Mouse (Mus musculus) c-Kit-positive CD71-negative TER-119-negative erythroid progenitor cells, embryonic 14.5 days (primary cell): ENCODE measurements around the gene Tenm2.
A peak's percentile ranks its signal among the peaks of the same experiment; 100 is the strongest.

ENCODE experiments used
- DNase-seq: peaks from one replicate; pipeline ENCODE4 v3.0.0-alpha.2; 2013; ENCODE audit warnings: low read depth

Tenm2 gene

DNA sequence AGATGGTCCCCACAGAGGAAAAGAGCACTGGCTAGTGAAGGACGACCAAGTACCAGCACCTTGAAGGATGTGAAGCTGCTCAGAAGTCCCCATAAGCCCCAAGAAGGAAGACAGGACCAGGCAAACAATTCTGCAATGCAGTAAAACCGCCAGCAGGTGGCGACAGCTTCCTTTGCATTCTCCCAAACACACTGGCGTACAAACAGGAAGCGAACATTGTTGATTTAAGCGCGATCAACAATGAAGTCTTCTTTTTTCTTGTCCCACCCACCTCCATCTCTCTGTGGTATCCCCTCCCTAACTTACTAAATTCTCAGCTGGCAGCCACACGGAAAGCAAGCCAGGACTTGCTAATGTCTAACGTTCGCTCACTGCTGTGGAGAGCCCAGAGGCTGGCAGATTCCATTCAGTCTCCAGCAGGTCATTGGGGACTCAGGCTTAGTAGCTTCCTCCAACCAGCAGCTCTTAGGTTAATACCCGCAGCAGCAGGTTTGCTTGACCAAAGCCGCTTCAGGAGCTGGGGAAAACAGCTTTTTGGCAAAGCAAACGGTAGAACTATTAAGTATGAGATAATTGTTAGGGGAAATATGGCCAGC is 1190.0 kb downstream of the Tenm2 start:
- DNase-seq: peak; percentile 60

DNA sequence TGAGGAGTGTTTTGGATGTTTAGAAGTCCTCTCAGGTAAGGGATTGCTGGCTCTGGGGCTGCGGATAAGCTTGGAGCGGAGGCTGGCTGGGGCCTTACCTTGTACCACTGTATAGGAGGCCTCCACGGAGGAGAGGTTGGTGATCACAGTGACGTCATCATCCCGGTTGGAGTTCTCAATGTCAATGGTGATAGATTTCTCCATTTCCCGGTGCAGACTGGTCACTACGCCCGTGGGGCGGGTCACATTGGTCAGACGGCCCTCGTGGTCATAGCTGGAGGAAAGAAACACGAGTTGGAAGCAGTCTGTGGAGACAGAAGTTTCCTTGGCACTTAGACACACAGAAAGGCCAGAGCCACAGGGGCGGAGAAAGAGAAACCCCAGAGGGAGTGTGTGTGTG is 1194.4 kb downstream of the Tenm2 start:
- DNase-seq: no peak

DNA sequence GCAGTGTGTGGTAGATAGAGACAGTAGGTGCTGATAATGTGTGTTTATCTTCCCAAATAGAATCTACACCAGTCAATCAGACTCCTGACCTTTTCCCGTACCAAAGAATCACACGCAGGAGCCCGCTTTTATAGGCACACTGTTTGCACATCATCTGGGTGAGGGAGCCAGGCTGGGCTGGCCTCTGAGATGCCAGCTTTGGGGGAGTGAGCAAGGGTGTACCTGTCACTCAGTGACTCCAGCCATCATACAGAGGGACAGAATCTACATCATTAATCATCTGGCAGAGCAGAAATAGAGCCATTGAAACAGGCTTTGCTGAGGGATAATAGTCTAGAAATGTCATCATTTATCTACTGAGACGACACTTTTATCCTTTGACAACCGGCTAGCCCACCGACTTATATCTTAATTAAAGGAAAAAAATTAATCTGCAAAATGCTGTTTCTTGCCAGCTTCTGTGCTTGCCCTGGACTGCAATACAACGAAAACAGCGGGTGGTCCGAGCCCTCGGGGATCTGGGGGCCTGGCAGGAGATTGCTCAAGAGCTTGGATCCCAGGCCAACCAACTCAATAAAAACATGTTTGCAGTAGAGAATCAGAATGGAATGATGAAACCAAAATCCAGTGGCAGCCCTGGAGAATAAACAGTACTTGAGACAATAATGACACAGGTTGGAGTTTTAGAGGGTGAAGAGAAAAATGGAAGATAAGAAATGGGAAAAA is 1195.1 kb downstream of the Tenm2 start:
- no peak for DNase-seq

DNA sequence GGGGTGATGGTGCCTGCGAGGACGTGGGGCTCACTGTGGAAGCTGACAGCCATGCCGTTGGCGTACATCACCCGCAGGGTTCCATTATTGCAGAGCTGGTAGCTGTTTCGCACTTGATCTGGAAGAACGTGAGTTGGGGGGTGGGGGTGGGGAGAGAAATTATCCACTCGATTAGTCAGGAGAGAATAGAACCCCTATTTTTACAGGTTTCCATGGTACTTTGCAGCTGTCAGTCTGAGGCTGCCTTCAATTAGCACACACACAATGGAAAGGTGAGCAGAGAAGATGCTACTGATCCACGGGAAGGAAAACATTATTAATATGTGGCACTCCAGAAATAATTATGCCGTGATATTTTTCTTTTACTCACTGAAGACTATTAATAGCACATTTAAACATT is 1195.9 kb downstream of the Tenm2 start:
- DNase-seq: no peak

DNA sequence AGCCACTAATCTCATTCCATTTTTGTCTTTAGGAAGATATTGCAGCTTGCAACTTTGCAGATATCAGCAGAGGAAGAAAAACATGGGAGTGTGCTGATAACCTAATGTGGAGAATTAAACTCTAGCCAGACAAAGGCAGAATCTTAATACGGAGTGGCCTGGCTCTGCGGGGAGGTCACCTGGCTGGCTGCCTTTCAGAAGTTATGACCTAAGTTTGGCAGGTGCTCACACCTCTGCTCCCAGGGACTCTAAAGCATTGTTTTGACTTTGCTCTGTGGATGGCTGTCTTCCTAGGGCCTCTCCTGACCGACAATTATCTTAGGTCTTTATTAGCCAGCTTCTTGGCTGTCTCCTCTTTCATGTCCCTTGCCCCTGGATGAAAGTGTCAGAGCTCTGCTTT is 1197.4 kb downstream of the Tenm2 start:
- no peak for DNase-seq

DNA sequence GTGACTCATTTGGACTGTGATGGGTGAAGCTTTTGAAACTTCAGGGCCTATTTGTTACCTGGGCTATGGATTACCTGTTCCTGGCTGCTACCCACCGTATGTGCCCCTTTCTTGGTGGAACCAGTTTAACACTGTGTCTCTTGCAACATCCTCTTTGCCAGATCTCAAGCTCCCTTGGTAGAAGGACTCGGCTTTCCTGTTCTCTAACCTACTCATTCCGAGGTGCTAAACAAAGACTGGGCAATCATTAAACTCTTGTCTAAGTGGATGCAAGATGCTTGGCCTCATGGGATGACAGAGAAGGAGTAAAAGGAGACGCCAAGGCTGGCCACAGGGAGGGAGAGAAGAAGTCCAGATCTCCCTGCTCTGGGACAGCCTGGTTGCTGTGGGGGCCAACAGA is 1198.5 kb downstream of the Tenm2 start:
- no peak for DNase-seq

DNA sequence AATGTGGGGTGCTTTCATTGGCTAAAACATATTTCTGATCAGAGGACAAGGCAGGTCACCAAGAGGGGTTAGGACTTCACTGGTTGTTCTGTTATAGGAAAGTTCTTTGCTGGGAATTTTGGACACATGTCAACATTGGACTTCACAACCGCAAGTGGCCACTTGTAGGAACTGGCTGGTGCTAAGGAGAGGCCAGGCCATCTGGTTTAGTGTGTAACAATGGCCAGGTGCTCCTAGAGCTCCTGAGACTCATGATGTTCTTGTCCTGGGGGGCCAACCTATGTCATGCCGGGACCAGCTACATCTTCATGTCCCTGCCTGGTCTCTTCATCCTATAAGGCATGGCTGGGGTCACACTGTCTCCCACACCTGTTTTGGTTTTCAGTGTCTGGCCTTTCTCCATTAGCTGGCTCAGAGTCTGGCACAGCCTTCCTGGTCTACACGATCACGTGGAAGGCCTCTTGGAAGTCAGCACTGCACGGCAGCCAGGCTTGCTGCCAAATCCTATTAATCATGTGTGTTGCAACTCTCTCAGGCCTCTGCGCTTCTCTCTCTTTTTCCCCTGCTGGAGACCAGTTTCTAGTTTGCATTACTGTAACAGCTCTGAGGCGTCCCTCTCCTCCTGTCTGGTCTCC is 1199.6 kb downstream of the Tenm2 start:
- no peak for DNase-seq

DNA sequence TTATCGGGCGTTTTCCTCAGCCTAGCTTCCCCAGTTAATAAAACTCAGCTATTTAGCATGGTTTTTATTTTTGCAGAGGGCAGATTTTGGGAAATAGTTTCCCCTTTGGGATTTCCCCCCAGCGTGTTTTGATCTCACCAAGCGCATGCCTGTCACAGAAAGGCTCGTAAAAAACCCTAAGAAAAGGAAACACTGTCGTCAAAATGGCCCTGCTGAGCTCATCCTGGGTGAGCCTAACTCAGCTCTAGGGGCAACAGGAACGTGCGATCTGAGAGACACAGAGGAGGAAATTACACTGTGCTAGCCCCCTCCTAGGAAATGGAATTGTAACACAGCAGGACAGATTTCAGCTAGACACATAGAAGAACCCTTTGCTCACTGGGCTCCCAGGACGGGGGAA is 1204.0 kb downstream of the Tenm2 start:
- no peak for DNase-seq

DNA sequence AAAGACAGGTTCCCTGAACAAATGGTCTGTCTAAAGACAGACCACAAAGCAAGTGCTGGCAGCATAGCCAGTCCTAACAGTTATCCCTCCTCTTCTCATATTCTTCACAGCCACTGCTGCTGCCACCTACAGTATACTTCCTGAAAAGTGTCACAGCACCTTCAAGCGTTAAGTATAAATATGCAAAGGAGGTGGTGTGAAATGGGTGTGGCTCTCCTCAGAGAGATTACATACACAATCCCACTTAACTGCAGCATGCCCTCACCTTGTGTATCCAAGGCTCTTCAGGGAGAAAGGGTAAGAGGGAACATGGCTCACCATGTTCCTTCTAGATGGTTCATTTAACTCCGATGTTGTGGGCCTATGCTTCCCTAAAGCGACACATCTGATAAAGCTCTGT is 1215.8 kb downstream of the Tenm2 start:
- no peak for DNase-seq

DNA sequence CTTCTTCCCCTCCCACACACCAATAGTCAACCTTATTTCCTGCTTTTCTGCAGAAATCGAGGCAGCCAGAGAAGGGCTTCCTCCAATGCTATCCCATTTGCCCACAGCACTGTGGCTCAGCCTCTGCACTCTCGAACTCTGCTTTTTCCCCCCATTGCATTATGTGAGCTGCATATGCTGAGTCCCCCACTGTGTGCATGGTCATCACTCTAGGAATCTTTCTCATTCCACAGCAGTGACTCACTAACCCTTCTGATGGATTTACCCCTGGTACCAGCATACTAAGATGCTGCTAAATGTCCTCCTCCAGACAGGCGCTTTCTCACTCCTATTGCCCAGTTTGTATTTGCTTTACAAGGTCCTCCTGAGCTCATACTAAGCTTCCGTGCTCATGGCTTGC is 1222.6 kb downstream of the Tenm2 start:
- DNase-seq: no peak

DNA sequence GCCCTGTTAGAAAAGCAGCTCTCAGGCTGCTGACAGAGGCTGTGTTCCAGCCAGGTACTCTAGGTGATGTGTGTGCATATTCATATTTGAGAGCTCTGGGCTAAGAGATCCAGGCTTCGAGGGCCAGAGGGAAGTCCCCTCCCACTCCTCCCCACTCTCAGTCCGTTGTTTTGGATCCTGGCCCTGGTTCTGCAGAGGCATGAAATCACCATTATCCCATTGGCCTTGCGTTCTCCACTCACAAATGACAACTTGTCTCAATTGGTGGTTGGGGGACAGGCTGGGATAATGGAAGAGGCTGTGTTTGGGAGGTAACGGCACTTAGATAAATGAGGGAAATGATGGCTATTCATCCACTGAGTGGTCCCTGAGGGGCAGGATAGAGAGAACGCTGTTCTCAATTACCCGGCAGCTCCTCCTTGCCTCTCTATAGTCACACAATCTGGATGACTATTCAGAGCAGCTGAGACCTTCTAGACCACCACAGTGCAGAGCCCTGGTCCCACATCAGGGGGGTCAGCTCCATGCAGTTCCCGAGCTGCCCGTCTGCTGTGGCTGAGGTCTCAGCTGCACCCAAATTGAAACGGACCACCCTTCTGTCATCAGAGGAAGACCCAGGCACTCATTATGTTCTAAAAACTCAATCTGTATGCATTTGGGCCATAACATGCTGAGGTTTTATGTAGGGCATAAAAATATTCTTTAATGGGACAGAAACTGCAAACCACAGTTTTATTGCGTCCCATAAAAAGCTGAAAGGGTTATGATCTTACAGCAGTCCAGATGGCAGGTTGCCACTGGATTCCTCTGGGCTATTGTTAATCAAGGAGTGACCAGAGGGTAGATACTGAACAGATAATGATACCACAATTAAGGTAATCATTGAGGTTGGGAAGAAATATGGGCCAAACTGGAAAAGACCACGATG is 1226.2 kb downstream of the Tenm2 start:
- DNase-seq: no peak

DNA sequence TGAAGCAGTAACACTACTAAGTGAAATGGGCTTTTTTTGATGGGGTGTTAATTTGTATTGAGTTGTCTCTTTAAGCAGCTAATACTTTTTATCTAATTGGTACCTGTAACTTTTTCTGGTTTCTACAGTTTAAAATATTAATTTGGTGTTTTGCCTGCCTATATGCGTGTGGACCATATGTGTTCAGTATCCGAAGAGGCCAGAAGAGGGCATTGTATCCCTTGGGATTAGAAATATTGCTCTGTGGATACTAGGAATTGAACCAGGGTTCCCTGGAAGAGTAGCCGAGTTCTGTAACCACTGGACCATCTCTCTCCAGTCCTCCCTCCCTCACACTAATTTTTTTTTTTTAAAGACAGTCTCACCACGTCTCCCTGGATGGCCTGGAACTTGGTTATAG is 1232.9 kb downstream of the Tenm2 start:
- DNase-seq: no peak

DNA sequence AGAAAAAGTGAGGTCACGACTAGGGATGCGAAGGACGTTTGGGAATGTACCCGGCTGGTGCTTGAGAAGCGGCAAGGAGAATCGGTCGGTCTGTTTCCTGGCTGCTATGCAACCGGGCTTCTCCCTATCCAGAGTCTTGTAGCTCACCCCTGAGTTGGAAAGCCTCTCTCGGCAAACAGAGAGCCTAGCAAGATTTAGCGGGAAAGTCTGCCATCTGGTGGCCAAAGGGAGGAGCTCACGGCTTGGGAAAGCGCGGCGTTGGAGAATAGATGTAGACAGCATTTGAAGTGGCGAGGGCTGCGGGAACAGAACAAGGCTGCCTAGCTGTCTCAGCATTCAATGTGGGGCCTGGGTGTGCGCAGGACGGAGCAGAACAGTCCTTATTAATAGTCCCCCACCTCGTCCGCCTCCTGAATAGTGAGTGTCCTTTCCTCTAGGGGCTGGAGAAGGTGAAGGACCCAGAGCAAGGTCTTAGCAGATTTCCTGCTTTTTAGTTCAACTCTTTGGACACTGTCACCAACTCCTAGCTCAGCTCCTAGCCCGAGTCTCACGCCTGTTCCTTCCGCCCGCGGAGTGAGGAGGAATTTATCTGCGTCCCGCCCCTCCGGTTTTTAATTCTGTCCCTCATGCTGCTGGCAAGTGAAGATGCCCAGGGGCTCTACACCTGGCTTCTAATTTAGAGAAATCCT is 1234.3 kb downstream of the Tenm2 start:
- peak; percentile 82 for DNase-seq

DNA sequence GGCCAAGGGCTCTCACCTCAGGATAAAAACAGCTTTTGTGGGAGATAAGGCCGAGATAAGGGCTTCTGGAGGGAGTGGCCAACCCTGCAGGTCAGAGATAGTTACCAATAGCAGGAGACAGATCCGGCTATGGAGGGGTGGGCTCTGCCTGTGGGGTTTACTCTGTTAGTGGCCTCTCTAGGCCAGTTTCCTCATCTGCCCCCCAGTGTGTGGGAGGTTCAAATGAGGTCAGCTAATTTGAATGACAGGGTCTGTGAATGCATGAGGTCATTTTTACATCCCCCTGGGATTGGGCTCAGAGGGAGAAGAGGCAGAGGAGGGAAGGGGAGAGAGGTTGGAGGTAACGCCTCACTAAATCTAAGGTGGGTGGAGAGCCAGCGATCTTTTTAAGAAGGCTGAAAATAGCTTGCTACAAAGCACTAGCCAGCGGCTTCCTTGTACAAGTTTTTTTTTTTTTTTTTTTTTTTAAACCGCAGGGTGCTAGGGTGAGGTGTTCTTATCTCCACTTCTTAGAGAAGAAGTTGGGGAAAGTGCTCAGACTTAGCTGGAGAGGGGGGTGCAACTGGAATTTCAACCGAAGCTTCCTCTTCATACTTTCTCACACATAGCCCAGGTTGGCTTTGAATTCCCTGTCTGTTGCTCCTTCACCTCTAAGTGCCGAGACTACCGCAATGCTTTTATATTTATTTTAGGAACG is 1235.0 kb downstream of the Tenm2 start:
- DNase-seq: no peak

DNA sequence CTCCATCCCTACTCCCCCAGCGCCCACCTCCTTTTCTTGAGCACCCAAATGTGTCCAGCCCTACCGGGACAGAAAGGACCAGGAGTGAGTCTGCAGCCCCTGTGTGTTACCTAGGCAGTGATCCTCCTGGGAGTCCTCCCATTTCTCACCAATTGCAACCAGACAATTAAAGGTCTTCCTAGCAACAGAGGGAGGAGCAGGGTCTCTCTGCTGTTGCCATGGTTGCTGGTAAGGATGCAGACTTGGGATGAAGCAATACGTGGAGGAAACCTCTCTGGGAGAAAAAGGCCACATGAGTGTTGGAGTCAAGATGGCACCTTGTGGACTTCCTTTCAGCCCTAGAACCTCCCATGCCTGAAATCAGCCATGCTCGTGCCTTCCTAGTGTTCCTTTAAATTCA is 1235.7 kb downstream of the Tenm2 start:
- DNase-seq: no peak

DNA sequence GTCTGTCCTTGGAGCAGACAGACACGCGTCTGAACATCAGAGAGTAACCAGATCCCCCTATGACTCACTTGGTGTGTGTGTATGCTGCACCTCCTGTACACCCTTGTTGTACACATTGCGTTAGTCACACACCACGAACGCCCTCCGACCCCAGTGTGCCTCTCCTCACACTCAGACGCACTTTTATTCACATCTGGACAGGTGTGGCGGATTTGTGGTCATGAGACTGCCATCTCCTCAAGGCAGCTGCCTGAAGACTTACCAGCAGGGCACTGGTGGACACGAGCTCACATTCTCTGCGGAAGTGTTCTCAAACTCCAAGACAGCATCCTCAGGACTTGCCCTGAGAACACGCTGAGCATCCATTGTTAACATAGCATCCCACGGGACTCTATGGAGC is 1237.7 kb downstream of the Tenm2 start:
- no peak for DNase-seq

DNA sequence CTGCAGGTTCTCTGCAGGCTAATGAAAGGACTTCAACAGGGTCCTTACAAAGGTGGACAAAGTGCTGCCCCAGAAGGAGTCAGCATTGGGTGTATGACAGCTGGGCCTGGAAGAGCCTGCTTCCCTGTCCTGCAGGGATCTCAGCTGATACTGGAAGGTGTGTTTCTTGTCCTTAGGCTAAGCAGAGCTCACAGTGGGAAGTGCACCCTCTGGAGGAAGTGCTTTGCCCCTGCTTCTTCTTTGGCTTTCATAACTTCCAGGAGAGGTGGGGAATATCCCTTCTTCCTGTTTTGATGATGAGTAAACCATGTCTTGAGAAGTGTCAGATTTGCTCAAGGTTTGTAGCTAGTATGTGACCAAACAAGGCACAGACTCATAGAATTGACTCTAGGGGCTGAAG is 1240.5 kb downstream of the Tenm2 start:
- DNase-seq: no peak

DNA sequence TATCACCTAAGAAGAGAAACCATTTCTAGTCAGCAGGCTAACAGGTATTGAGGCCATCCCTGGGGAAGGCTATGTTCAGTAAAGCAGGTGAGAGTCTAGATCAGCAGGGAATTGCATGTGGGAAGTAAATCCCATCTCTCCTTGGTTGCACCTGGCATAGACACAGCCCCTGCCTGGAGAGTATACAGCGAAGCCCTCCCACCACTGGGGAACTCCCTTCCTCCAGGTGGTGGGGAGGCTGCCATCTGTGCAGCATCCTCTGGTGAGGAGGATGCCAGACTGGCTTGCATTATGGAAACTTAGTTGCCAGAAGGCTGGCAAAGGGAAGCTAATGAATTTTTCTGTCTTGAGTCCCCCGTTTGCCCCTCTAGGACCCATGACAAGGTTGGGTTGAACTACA is 1243.9 kb downstream of the Tenm2 start:
- no peak for DNase-seq

DNA sequence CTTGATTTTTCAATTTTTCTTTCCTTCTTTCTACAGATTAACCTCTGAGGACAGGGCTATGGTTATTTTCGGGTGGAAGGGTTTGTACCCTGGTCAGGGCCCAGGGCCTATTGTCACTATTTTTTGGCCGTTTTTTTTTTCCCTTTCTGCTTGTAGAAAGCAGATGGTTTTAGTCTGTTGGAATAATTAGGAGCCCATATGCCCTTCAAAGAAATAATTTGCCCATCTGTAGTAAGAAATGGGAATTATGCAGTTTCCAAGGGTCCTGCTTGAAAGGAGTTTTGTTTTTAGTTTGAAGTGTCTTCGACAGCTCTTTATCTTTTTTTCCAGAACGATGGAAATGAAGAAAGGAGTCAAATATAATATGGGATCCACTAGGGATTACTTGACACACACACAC is 1245.8 kb downstream of the Tenm2 start:
- no peak for DNase-seq

DNA sequence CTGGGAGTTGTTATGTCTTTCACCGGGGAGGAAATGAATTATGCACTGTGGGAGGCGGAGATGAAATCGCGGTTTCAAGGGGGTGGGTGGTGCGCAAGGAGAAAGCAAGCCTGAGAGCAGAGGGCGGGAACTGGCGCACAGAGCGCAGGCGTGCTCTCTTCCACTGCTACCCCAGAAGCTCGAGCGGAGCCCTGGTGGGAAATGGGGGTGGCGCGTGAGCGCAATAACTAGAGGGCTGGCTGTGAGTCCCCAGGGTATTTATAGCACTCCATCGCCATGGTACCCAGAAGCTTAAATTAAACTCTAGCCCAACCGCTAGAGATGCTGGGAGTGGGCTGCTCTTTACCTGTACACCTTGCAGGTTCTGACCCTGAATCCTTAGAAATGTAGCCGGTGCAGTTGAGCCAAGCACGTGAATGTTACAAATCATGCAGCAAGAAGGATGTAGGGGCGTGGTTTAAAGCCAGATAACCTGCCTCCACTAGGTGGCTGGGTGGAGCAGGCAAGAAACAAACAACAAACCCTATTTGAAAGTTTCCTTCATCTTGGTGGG is 1249.8 kb downstream of the Tenm2 start:
- DNase-seq: peak; percentile 36

DNA sequence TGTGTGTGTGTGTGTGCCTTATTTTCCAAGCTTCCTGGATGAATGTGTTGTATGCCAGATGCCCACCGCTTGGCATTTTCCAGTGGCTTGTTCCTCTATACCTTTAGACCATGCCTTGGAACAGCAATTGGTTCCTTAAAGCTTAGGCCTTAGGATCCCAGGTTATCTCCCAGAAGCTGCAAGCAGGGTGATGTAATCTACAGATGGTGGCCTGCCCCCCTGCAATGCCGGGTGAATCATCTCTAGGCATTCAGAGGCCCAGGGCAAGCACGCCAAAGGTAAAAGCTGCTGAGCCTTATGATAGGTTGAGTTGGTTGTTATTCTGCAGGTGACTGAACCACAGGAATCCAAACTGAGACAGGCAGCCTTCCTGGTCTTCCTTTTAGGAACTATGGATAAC is 1253.0 kb downstream of the Tenm2 start:
- DNase-seq: no peak
